Mouse (Mus musculus) neutrophil, adult 5-6 weeks (primary cell): Measurements from ENCODE around the gene Kirrel3. TPM values are rescaled to one million over a fixed set of nuclear protein-coding genes. Genes with fewer than 3 reads are reported as not detected.

Experiments used
- ATAC-seq: fragments of 151-379, 151-347 bp; 2 replicates; pipeline ENCODE4 v1.8.0; 2017; ENCODE audit warnings: mild to moderate bottlenecking, moderate TSS enrichment; ENCODE audit not compliant: insufficient number of reproducible peaks, poor library complexity, low FRiP score, severe bottlenecking; ENCODE audit errors: extremely low read depth
- total RNA-seq: library from RNA; stranded (forward); fragments of 200-1000 nt; gene quantifications from 2 replicates; pipeline ENCODE4 v1.2.3, GENCODE M21; 2017

Kirrel3 gene
- total RNA-seq, 1 experiment from 2014 or later, result not detected

- no peak for ATAC-seq
These were observed 7.9 kb downstream of the Kirrel3 start for GRCm38 (mm10) chr9:34493571-34493970.

GRCm38 (mm10) chr9:34498126-34498525, 12.4 kb downstream of the Kirrel3 start:
- no peak for ATAC-seq

- ATAC-seq, result no peak
These were observed 13.0 kb downstream of the Kirrel3 start for GRCm38 (mm10) chr9:34498651-34499050.

- ATAC-seq, result no peak
These were observed 21.5 kb downstream of the Kirrel3 start for GRCm38 (mm10) chr9:34507164-34507563.

GRCm38 (mm10) chr9:34518861-34519260, 33.2 kb downstream of the Kirrel3 start:
- ATAC-seq, result no peak

GRCm38 (mm10) chr9:34520234-34520950, 34.7 kb downstream of the Kirrel3 start:
- no peak for ATAC-seq

GRCm38 (mm10) chr9:34525695-34526094, 40.0 kb downstream of the Kirrel3 start:
- no peak for ATAC-seq

- no peak for ATAC-seq
These were observed 53.1 kb downstream of the Kirrel3 start for GRCm38 (mm10) chr9:34538591-34539335.

- no peak for ATAC-seq
These were observed 56.2 kb downstream of the Kirrel3 start for GRCm38 (mm10) chr9:34541908-34542307.

- ATAC-seq, result no peak
These were observed 70.0 kb downstream of the Kirrel3 start for GRCm38 (mm10) chr9:34555699-34556098.

GRCm38 (mm10) chr9:34557846-34558245, 72.2 kb downstream of the Kirrel3 start:
- no peak for ATAC-seq

GRCm38 (mm10) chr9:34558291-34558899, 72.7 kb downstream of the Kirrel3 start:
- ATAC-seq, result no peak

GRCm38 (mm10) chr9:34559102-34559501, 73.4 kb downstream of the Kirrel3 start:
- no peak for ATAC-seq

GRCm38 (mm10) chr9:34561281-34561680, 75.6 kb downstream of the Kirrel3 start:
- no peak for ATAC-seq

- no peak for ATAC-seq
These were observed 76.8 kb downstream of the Kirrel3 start for GRCm38 (mm10) chr9:34562437-34563000.

- no peak for ATAC-seq
These were observed 88.2 kb downstream of the Kirrel3 start for GRCm38 (mm10) chr9:34573906-34574305.

GRCm38 (mm10) chr9:34574611-34575010, 88.9 kb downstream of the Kirrel3 start:
- no peak for ATAC-seq

GRCm38 (mm10) chr9:34579174-34579573, 93.5 kb downstream of the Kirrel3 start:
- no peak for ATAC-seq

GRCm38 (mm10) chr9:34580059-34580458, 94.4 kb downstream of the Kirrel3 start:
- no peak for ATAC-seq

- no peak for ATAC-seq
These were observed 96.8 kb downstream of the Kirrel3 start for GRCm38 (mm10) chr9:34582496-34582895.
